20 mouse cellular contexts compared by ENCODE assay signal in the genomic region with DNA sequence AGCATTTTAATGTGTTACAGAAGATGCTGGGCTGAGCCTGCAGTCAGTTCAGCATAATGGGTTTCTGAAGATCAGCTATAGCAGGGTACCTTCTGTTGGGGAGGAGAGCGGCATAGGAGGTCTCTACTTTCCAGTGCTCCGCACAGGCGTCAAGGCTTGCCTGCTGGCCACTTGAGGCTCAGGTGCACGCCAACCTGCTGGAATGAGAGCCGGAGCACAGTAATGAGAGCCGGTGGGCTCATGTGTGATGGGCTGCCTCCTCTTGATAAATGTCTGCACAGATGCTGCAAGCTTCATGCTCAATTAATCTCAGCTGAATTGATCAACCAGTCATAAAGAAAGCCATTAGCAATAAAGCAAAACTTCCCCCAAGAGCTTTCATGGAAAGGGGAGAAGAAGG.
DNase-seq lines count a peak whose midpoint lies in the region; ATAC-seq and TF ChIP-seq lines count a peak whose summit lies in the region.
"Had no signal": no experiment of that assay in that cellular context is flagged by ENCODE, and none has a peak within 500 bp of the region (broad histone marks: within the 10 kb centered on the region; RNA-seq: fewer than 3 reads in every experiment).

No protein-coding gene starts in this region.

- no peaks in the 10 kb centered on the region for H3K36me3 ChIP-seq in midbrain, embryonic 12.5 days
- H3K36me3 ChIP-seq in midbrain, embryonic 15.5 days (replicated peaks), result no peaks in the 10 kb centered on the region
- no peaks in the 10 kb centered on the region for H3K36me3 ChIP-seq in hindbrain, postnatal 0 days (ENCODE audit: insufficient read depth, low read length)
- H3K36me3 ChIP-seq: embryonic facial prominence, embryonic 12.5 days; forebrain, embryonic 10.5 days; heart, embryonic 13.5 days; limb, embryonic 12.5 days had no signal

- no peak overlapping the region for H3K27ac ChIP-seq in midbrain, embryonic 12.5 days (replicated peaks)
- no peak overlapping the region for H3K27ac ChIP-seq in midbrain, embryonic 15.5 days
- H3K27ac ChIP-seq in hindbrain, postnatal 0 days, result no peak overlapping the region
- H3K27ac ChIP-seq: embryonic facial prominence, embryonic 12.5 days; forebrain, embryonic 10.5 days; heart, embryonic 13.5 days; left cerebral cortex, adult 2 months; limb, embryonic 12.5 days; liver, embryonic 14.5 days had no signal

- no peak for TF ChIP-seq CTCF in hindbrain, postnatal 0 days (IDR thresholded peaks at IDR 0.05; ENCODE audit: low read depth)

- H3K4me2 ChIP-seq in midbrain, embryonic 12.5 days (replicated peaks), result no peak overlapping the region
- no peak overlapping the region for H3K4me2 ChIP-seq in midbrain, embryonic 15.5 days
- H3K4me2 ChIP-seq in hindbrain, postnatal 0 days (ENCODE audit: low read depth, low read length), result no peak overlapping the region
- H3K4me2 ChIP-seq: embryonic facial prominence, embryonic 12.5 days; heart, embryonic 13.5 days; limb, embryonic 12.5 days had no signal

- WGBS in midbrain, embryonic 12.5 days, result 75% methylated on average over 6 of the region's 6 CpGs
- 63% methylated on average over 6 of the region's 6 CpGs for WGBS in midbrain, embryonic 15.5 days
- WGBS in hindbrain, postnatal 0 days, result 47% methylated on average over 6 of the region's 6 CpGs

- H3K27me3 ChIP-seq in midbrain, embryonic 12.5 days, result no peaks in the 10 kb centered on the region
- no peaks in the 10 kb centered on the region for H3K27me3 ChIP-seq in midbrain, embryonic 15.5 days (replicated peaks)
- H3K27me3 ChIP-seq in hindbrain, postnatal 0 days (ENCODE audit: insufficient read depth, low read length), result no peaks in the 10 kb centered on the region
- H3K27me3 ChIP-seq: embryonic facial prominence, embryonic 12.5 days; heart, embryonic 13.5 days; limb, embryonic 12.5 days had no signal

- no peaks in the 10 kb centered on the region for H3K9me3 ChIP-seq in midbrain, embryonic 12.5 days
- H3K9me3 ChIP-seq in midbrain, embryonic 15.5 days, result no peaks in the 10 kb centered on the region
- H3K9me3 ChIP-seq in hindbrain, postnatal 0 days (ENCODE audit: low read length), result no peaks in the 10 kb centered on the region
- H3K9me3 ChIP-seq: embryonic facial prominence, embryonic 12.5 days; forebrain, embryonic 10.5 days; heart, embryonic 13.5 days; limb, embryonic 12.5 days had no signal

- H3K4me3 ChIP-seq in midbrain, embryonic 12.5 days, result no peak overlapping the region
- H3K4me3 ChIP-seq in midbrain, embryonic 15.5 days, result no peak overlapping the region
- H3K4me3 ChIP-seq in hindbrain, postnatal 0 days (ENCODE audit: low read length), result no peak overlapping the region
- H3K4me3 ChIP-seq: embryonic facial prominence, embryonic 12.5 days; forebrain, embryonic 10.5 days; heart, embryonic 13.5 days; left cerebral cortex, adult 2 months; limb, embryonic 12.5 days had no signal

- ATAC-seq in midbrain, embryonic 12.5 days (ENCODE audit: low FRiP score, low read depth), result peak; percentile 30; the same call in 1 of the 2 replicates
- ATAC-seq in midbrain, embryonic 15.5 days (replicated peaks), result no peak
- ATAC-seq in hindbrain, postnatal 0 days, result 0 out of 2 replicates have a peak, but pooled peaks have one; percentile 53
- no peak for ATAC-seq in frontal cortex, adult (ENCODE audit: low TSS enrichment)

- peak; percentile 14 to 19 for DNase-seq in cerebellum, postnatal 14 days
- no peak for DNase-seq in cerebellum, adult 9-10 months
- DNase-seq in hindbrain, postnatal 0 days (ENCODE audit: low spot score), result peak; percentile 64
- DNase-seq in retina, embryonic 14.5 days (ENCODE audit: low spot score), result peak; percentile 72
- DNase-seq in embryo, embryonic 10 days (ENCODE audit: low spot score), result no peak
- DNase-seq: cerebellum, postnatal 25 days; gastrocnemius, postnatal 36 days; heart, postnatal 36 days; kidney, adult 18-20 months; kidney, postnatal 14 days; thymus, postnatal 4 days had no signal

- H3K9ac ChIP-seq in midbrain, embryonic 12.5 days (replicated peaks), result no peak overlapping the region
- H3K9ac ChIP-seq in midbrain, embryonic 15.5 days, result no peak overlapping the region
- no peak overlapping the region for H3K9ac ChIP-seq in hindbrain, postnatal 0 days (replicated peaks; ENCODE audit: low read length)
- H3K9ac ChIP-seq: embryonic facial prominence, embryonic 12.5 days; heart, embryonic 13.5 days; limb, embryonic 12.5 days; liver, embryonic 14.5 days had no signal

- no peaks in the 10 kb centered on the region for H3K4me1 ChIP-seq in midbrain, embryonic 12.5 days
- H3K4me1 ChIP-seq in midbrain, embryonic 15.5 days, result no peaks in the 10 kb centered on the region
- no peaks in the 10 kb centered on the region for H3K4me1 ChIP-seq in hindbrain, postnatal 0 days (ENCODE audit: insufficient read depth, low read length)
- H3K4me1 ChIP-seq: heart, embryonic 13.5 days had no signal

Comparison
In these comparisons a context has a peak if more than half of its experiments do, and no peak if none do; other contexts are left out.
1. DNase-seq: peak in cerebellum, postnatal 14 days (2 of 2), hindbrain, postnatal 0 days (single experiment) and retina, embryonic 14.5 days (single experiment); none in cerebellum, adult 9-10 months (single experiment) and embryo, embryonic 10 days (single experiment).
2. ATAC-seq: peak in midbrain, embryonic 12.5 days (single experiment) and hindbrain, postnatal 0 days (single experiment); none in midbrain, embryonic 15.5 days (single experiment) and frontal cortex, adult (single experiment).